Mouse (Mus musculus) monocyte, adult 5-6 weeks (primary cell): ENCODE data around the gene Acsf3. TPM values are rescaled to one million over a fixed set of nuclear protein-coding genes. Genes with fewer than 3 reads are reported as not detected.

ENCODE experiments used
- ATAC-seq: fragments of 153-309, 156-312 bp; replicated peaks from 2 replicates; pipeline ENCODE4 v1.8.0; 2017; ENCODE audit warnings: mild to moderate bottlenecking; ENCODE audit not compliant: low TSS enrichment, insufficient number of reproducible peaks, severe bottlenecking, poor library complexity, low FRiP score
- total RNA-seq: library from RNA; stranded (forward); fragments of 200-1000, 200-491, 200-594 nt; gene quantifications from 3 replicates; pipeline ENCODE4 v1.2.3, GENCODE M21; 2017

Acsf3 gene
- total RNA-seq, 1 experiment from 2014 or later: 4.1 TPM

DNA sequence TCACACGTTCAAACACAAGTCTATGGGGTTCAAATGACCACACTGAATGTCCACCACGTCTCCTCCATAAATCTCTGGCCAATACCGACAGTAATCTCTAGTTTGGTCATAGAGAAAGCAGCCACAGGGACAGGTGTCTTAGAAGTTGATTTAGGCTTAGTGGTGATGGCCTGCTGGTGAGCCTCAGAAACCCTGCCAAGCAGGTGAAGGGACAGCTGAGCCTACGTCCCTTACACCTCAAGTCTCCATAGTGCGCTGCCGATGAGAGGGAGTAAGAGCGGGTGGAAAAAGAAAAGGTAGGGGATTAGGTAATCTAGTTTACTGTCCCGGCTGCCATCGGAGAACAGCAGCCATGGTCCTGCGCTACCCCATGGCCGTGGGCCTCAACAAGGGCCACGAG, 60.9 kb downstream of the Acsf3 start:
- ATAC-seq: no peak

DNA sequence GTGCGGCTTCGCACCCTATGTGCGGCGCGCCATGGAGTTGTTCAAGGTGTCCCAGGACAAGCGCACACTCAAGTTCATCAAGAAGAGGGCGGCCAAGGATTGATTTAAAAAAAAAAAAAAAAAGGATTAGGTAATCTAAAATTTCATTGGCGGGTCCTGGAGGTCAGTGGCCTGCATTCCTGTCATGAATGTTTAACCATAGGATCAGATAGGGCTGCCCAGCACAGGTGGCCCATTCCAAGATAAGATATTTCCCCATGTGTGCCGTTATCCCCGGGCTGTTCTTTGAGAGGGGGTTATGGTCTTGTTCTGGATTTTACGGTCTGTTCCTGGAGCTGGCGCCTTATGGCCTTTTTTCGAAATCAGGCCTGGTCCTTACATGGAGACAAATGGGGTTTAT, 61.4 kb downstream of the Acsf3 start:
- no peak for ATAC-seq

DNA sequence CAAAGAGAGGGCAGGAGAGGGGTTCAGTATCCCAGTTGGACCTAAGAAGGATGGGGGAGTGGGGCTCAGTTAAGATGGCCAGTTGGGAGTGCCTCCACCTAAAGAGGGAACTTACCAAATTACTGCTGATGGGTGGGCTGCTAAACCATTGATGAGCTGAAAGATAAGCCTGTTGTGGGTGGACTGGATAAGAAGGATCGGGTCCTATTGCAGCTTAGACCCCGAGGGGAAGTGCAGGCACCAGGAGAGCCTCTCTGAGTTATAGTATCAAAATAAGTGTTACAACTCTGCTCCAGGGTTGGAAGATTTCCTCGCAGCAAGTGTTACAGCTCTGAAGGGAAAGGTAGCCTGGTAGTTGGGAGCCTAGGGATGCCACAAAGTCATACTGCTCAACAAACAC, 68.9 kb downstream of the Acsf3 start:
- ATAC-seq: no peak

DNA sequence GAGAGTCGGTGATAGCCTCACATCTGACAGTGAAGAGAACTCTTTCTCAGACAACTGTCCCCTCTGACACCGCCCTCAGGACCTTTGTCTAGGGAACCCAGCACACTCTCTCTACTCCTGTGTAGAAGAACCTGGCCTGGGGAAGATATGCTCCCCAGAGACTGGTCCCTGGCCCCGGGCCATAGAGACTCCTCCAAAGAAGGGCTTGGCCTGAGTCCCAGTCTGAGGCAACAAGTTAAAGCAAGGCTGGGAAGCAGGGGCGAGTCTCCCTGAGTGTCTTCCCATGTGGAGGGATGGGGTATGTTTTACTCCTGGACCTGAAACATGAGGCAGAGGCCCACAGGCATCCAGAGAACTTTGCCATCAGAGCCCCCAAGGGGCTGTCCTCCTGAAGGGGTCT, 70.4 kb downstream of the Acsf3 start:
- no peak for ATAC-seq

DNA sequence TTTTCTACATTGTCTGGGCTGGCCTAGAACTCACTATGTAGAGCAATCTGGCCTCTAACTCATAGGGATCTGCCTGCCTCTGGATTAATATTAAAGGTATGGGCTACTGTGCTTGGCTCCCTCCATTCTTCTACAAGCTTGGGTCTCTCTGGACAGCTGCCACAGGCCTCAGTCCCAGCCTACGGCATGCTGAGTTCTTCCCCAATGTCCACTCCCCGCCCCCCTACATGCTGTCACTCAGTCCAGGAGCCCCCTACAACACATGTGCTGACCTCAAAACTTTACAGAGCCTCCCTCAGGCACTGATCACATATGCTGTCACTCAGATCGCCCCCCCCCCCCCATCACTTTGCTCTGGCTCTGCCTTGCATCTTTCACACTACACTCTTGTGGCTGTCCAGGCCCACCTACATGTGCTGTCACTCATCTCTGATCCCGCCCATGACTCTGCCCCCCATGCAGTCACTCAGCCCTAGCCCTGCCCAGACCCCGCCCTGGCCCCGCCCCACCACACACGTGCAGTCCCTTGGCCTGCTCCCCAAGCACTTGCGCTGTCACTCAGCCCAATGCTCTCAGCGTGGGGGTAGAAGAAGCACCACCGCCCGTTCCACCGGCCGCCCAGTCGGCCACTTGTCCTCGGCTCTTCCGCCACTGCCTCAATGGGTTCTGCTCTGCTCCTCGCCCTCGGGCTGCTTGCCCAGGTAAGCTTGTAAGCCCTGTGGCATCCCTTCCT, 72.7 kb downstream of the Acsf3 start, which contains the start of gene Cdh15:
Gene Cdh15 (plus strand): TSS at position 138 of the 733 bp plus-strand sequence.
- no peak for ATAC-seq

DNA sequence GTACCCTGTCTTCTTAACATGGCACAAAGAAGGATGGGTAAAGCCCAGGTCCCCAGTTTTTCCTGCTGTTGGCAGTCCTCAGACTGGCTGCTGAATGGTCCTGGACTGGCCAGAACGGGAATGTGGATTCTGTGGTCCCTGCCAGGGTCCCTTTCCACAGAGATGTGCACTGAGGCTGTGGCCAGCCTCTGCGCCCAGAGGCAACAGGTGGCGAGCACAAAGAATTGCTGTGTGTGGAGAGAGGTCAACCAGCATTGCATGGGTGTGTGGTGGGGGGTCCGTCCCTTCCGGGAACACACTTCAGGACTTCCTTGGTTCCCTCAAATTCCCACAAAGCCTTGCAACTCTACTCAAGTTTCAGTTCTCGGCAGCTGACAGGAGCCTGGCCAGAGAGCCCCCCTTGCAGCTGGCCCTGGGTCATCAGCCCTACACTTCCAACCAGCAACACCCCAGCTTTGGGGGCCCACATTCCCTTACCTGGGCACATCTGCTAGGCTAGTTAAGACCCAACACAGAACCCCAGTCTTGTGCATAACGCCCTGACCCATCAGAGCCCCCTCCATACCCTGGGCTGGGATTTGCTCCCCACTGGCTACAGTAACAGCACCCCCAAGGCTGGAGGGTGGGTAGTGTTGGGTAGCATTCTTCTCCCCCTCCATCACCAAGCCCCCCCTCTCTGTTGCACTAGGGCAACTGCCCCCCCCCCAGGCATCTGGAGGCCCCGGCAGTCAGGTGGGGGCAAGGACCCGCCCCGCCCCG, 74.0 kb downstream of the Acsf3 start:
- no peak for ATAC-seq

DNA sequence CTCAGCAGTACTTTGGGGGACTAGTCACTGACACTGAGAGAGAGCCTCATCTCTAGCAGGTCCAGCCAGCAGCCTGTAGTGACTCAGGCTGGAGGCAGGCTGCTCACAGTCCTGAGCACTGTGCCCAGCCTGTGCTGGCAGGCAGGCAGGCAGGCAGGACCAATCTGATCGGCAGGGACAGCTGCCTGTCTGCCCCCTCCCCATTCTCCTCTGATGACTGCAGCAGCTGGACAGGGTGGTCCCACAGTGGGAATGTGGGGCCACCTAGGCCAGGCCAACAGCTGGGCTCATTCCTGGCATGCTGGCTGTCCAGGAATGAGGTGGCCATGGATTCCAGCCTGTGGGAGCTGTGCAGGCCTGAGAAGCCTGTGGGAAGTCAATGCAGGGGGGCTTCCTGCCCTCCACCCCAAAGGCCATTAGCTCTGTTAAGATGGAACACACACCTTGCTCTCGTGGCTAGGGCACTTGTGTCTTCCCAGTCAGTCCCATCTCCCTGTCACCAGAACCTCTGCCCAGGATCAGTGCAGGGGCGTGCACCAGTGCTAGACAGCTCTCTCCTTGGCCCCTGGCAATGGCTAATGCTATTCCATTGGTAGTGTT, 75.5 kb downstream of the Acsf3 start:
- no peak for ATAC-seq

DNA sequence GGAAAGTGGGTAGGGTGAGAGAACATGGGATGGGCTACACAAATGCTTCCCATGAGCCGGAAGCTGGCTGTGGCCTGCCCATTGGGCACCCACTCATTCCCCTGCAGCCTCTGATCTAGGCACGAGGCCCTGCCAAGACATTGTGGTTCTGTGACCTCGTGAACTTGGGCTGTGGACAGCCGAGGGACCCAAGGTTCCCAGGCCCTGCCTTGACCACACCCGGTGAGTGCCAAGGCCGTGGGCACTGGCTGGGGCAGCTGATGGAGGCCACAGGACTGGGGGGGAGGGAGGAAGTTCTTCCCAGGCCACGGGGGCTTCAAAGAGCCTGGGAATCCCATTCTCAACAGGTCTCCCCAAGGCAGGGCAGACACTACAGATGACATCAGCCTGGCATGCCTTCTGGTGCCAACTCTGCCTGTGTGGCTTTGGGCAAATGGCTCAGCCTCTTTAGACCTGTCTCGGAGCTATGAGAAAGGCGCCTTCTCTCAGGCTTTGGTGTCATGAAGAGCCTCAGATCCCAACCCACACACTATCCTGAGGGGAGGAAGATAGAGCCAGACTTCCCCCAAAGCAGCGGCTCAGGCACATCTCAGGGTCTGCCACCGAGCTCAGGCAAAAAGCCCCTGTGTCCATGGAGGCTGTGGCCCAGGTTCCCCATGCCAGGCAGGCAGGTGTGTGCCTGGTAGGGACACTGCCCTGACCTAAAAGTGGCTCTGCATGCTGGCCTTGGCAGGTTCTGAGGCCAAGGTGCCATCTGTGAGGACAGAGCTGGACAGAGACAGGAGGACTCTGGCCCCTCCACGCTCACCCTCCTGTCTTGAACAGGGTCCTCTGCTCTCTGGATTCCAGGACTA, 76.6 kb downstream of the Acsf3 start:
- no peak for ATAC-seq

DNA sequence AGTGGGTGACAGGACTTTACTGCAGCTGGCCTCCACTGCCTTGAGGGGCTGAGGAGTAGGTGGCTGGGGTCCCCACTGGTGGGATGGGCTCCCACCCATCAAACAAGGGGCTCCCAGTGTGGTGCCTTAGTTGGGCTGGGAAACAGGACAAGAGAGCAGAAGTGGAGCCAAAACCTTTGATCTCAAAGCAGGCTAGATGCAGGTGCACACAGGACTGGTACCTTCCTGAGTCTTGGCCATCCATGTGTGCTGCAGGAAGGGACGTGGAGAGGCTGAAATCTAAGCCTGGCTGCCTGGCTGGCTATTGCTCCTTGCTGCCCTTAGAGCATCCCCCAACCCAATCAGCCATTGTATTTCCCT, 77.2 kb downstream of the Acsf3 start:
- no peak for ATAC-seq

DNA sequence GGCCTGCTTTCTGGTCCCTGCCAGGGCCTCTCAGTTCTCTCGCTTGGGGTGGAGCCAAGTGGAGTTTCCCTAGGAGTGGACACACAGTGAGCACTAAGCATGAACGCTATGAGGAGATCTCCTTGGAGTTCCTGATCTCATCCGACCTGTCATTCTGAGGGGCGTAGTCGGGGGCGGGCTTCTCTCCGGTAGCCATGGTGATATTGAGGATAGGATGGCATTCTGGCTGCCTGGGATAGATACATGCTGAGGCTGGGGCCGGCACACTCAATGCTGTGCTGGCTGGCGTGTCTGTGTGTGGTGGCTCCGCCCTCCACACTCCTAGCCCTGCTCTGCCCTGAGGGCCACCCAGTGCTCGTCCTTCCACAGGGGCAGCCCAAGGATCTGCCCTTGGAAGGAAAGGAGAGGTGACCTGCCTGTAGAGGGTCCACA, 78.1 kb downstream of the Acsf3 start:
- no peak for ATAC-seq

DNA sequence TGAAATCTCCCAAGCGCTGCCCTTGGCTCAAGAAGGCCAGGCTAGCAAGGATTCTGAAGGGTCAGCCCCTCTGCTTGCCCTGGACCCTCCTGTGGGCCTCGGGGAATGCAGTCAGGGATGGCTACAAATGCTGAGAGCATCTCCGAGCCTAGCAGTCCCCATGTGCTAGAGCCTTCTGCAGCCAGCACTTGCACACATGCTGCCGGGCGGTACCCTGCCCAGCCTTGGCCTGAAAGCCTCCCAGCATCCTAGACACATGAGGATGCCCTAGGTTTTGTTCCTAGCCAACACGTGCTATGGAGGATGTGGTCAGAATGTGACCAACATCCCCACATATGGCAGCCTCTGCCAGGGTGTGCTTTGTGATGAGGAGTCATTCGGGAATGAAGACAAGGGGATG, 79.1 kb downstream of the Acsf3 start:
- ATAC-seq: no peak

DNA sequence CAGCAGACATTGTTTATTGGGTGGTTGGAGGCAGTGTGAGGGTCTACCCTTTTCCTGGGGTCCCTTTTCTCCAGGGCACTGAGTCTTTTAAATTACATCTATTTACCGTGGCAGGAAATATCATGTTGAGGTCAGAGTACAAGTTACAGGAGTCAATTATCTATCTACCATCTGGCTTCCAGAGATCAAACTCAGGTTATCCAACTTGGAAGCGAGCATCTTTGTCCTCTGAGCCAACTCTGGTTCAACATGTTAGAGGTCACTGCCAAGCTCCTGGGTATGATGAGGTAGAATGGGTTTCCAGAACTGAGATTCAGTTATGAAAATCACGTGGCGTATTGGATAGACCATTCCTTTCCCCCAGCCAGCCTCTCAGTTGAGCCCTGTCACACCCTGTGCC, 79.8 kb downstream of the Acsf3 start:
- no peak for ATAC-seq

DNA sequence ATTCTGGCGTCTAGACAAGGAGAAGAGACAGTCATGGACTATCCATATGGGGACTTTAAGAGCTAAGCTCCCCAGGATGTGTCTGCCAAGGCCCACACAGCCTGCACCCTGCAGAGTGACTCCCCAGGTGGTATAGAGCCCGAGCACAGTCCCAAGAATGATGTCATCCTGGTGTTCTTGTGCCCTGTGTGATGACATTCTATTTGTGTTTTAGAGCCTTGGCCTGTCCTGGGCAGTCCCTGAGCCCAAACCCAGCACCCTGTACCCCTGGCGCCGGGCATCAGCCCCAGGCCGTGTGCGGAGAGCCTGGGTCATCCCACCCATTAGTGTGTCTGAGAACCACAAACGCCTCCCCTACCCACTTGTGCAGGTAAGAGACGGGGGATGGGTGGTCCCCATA, 81.0 kb downstream of the Acsf3 start:
- ATAC-seq: no peak

DNA sequence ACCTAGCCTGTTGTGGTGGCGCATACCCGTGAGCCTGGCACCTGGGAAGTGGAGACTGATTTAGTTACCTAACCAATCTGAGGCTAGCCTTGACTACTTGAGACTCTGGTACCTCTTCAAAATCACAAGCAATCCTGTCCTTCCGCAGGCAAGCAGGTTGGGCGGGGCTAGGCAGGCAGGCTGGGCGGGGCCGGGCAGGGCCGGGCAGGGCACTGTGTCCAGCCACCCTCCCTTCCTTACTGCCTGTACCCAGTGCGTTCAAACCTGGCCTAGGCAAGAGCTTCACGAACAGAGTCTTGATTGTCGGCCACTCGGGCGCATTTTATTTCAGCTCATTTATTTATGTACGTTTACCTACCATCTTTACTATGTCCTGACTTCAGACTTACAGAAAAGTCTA, 84.6 kb downstream of the Acsf3 start:
- no peak for ATAC-seq

DNA sequence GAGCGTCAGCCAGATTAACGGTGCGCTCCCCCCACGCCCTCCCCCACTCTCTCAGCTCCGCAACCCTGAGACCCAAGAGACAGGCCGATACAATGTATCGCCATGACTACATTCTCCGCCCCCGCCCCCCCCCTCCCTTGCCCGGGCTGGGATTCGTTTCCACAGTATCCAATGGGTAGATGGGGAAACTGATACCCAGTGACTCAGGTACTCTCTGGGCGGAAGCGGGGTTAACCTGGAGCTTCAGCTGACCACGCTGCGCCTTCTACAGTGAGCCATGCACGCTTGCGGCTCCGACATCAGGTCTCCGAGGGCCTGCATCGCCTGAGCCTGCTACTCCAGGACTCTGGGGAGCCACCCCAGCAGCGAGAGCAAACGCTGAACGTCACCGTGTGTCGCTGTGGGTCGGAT, 89.4 kb downstream of the Acsf3 start:
- no peak for ATAC-seq

DNA sequence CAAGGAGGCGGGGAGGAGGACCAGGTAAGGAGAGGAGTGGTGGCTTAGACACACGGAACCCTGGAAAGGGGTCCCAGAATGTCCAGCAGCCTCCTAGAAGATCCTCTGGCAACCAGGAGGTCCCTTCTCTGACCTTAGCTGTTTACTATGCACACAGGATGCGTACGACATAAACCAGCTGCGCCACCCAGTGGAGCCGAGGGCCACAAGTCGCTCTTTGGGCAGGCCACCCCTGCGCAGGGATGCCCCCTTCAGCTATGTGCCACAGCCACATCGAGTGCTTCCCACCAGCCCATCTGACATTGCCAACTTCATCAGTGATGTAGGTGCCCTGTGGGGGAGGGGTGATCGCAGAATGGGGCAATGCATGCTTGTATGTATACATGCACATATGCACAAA, 90.2 kb downstream of the Acsf3 start:
- no peak for ATAC-seq

DNA sequence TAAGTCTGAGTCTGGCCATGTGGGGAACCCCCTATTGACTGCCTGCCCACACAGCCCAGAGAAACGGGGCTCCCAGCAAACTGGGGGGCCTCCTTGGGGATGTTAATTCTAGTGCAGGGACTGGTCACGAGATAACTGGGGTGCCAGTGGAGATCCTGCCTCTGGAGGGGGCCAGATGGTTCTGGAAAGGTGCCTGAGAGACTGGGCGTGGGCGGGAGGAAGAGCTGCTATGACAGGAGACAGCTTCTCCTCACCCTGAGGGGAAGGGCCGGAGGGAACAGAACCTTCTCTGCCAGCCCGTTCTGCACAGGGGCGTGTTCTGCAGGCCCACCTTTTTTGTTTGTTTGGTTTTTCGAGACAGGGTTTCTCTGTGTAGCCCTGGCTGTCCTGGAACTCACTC, 90.9 kb downstream of the Acsf3 start:
- no peak for ATAC-seq
